Mouse (Mus musculus) right cerebral cortex, postnatal 36 days (tissue): ENCODE measurements at regions not wholly inside any gene's neighbourhood (a gene's known extent, or its start where the extent isn't known, plus 50 kb on each side); places are given as distances from the start of the nearest gene placed in this dataset.

Source experiments
- DNase-seq, 2 experiments: peaks; one replicate each; pipeline ENCODE4 v3.0.0; 2022; ENCODE audit warnings: low spot score in 2 of 2, mixed read lengths in 1 of 2

DNA sequence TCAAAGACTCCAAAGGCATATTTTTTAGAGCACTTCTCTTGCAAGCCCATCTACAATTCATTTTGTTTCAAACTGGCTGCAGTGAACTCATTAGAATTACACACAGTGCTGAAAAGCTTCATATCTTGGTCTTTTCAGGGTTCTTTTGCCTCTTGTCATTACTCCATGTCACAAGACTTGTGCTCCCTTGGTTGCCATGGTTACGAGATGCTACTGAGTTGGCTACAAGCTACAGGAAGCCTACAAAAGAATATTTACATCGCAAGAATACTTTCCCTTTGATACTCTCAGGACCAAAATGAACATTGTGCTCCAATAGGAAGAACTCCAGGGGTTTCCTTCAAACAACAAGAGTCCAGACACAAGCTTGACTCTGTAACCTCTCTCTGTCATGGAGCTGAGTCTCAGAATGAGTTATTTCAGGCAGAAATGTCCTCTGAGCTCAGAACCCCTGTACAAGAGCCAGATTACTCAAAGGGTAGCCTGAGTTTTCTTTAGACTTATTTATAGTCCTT lies 545.2 kb upstream of the Adamts9 start:
- no peak for DNase-seq

DNA sequence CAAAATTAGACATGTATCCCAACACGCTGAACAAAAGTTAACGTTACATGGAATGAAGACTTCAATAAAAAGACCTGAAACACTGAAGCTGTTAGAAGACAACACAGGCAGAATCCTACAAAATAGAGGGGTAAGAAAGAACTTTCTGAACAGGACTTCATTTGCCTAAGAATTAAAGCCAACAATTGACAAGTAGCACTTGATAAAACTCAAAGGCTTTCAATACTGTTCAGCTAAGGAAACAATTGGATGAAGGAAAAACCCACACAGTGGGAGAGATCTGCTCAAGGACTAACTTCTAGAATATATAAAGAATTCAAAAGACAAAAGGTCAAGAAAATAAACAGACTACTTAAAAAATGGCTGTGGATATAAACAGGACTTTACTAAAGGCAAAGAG lies 535.2 kb upstream of the Adamts9 start:
- DNase-seq = no peak

DNA sequence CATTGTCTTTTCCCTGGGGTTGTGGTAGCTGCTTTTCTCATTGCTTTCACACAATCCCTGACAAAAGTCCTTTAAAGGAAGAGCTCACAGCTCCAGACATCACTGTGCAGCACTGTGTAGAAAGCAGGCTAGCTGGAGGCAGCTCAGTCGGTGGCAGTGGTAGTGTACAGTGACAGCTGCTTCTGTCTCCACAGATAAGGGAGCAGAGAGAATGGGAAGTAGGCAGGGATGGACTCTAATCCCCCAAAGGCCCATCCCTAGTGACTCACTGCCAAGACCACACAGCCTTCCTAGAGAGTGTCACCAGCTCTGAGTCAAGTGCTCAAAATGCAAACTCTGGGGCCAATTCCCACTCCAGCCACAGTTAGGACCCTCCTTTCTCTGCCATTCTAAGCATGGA lies 531.7 kb upstream of the Adamts9 start:
- DNase-seq = no peak

- no peak for DNase-seq
These were observed 524.6 kb upstream of the Adamts9 start for GRCm38 (mm10) chr6:93467867-93468266.

DNA sequence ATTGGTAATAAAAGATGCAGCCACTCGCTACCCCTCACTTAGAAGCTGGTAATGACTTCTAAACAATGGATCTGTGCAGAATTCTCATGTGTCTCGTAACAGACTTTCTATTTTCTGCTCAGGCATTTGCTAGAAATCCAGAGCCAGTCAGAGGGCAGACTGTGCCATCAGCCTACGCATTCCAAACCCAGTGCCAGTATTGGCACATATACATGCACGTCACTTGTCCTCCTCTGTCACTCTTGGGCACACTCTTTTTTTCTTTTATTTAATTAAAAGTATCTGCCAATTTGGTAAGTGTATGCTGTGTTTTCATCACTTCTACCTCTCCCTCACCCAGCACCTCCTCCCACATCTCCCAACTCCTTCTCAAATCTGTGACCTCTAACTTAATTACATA lies 519.6 kb upstream of the Adamts9 start:
- no peak for DNase-seq

- DNase-seq = no peak
These were observed 518.1 kb upstream of the Adamts9 start for GRCm38 (mm10) chr6:93461374-93461773.

DNA sequence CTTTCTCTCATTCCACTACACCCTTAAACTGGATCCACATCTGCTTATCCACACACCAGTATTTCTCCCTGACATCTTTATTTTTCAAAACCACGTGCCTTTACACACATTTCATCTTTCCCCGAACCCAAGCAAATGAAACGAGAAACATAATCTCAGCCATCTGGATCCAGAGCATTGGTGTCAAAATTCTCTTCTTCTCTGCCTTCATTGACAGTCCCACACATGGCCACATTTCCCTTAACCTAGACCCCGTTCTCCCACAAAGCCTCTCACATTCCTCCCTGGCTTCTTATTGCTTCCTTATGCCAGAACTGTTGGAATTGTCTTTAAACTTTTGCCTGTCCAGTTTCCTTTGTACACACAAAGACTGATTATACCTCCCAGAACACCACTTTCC lies 514.3 kb upstream of the Adamts9 start:
- DNase-seq = no peak

- DNase-seq = no peak
These were observed 513.2 kb upstream of the Adamts9 start for GRCm38 (mm10) chr6:93456383-93457033.

DNA sequence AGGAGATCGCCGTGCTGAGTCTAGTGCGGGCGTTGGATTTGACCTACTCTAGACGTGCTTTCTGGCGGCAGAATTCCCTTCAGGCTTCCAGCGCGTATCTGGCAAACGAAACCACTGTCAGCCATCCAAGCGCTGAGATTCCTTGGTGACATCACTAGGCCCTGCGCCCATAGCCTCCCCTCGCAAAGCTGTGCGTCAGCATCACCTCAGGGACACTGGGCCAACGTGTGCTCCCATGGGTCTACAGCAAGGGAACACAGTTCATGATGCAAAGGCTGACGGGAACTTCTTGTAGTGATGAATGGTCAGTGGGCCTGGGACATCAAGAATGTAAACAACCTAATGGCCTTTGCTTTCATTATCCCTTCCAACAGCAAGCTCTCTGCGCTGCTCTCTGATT lies 502.3 kb upstream of the Adamts9 start:
- DNase-seq = no peak

GRCm38 (mm10) chr6:93445124-93445523 lies 501.8 kb upstream of the Adamts9 start:
- DNase-seq = no peak

- no peak for DNase-seq
These were observed 500.7 kb upstream of the Adamts9 start for GRCm38 (mm10) chr6:93443766-93444557.

GRCm38 (mm10) chr6:93433446-93433845 lies 490.2 kb upstream of the Adamts9 start:
- no peak for DNase-seq

DNA sequence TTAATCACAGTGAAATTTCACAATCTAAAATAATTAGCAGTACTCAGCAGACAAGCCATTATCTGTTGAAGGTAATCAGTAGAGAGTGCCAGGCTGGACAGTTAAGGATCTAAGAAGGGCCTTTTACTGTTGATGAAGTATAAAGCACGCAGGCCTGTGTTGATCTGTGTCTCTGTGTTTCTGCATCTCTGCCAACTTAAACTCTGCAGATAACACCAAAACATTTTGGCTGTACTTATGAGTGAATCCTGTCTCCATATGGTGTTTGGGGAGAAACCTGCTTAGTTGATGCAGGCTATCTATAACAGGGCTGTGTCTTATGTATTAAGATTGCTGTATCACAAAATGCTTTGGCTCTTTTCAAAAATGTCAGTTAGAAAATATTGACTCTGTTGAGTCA lies 482.8 kb upstream of the Adamts9 start:
- DNase-seq = no peak

- no peak for DNase-seq
These were observed 479.6 kb upstream of the Adamts9 start for GRCm38 (mm10) chr6:93422906-93423305.

GRCm38 (mm10) chr6:93422253-93422652 lies 479.0 kb upstream of the Adamts9 start:
- no peak for DNase-seq

- DNase-seq = no peak
These were observed 474.3 kb upstream of the Adamts9 start for GRCm38 (mm10) chr6:93417625-93418024.

DNA sequence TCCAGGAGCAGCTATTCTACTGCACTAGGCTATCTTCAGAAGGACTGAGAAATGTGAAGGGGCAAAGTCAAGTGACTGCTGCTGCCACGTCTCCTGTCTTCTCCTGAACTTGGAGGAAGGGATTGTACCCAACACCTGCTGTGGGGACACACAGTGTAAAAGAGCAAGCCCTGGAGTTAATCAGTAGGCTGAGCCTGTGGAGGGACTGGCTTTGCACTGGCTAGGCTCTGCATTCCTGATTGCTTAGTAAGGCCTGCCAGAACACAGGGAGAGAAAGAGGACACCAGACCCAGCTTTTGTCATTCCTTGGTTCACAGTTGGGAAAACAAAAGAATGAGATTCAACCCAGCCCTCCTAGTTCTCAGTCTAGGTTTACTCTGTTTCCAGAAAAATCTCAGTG lies 472.7 kb upstream of the Adamts9 start:
- DNase-seq = no peak

- DNase-seq = no peak
These were observed 467.8 kb upstream of the Adamts9 start for GRCm38 (mm10) chr6:93411077-93411452.

DNA sequence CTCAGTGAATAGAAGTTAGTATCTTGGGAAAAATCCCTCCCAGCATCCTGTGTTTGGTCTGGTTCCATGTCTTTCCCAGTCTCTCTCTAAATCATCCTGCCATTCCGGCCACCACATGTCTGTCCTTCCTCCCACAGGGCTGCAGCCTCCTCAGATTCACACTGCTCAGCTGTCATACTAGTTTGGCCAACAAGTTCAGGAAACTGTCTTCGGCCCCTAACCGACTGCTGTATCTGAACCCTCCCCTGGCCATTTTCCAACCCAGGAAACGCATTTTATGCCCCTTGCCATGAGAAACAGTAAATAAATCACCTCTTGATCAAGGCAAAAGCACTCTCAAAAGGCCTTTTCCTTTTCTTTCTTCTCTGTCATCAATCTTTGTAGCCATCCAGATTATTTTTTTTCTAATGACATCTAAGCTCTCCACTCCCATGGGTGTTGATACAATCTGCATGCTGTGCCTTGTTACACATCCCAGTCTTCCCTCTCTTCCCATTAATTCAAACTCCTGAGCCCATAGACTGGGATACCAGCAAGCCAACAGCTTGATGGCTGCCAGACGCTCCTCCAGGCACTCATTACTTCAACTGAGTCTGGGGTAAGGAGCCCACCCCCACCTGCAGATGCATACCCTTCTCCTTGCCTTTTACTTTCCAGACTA lies 467.3 kb upstream of the Adamts9 start:
- DNase-seq = no peak

GRCm38 (mm10) chr6:93398551-93398950 lies 455.3 kb upstream of the Adamts9 start:
- no peak for DNase-seq

DNA sequence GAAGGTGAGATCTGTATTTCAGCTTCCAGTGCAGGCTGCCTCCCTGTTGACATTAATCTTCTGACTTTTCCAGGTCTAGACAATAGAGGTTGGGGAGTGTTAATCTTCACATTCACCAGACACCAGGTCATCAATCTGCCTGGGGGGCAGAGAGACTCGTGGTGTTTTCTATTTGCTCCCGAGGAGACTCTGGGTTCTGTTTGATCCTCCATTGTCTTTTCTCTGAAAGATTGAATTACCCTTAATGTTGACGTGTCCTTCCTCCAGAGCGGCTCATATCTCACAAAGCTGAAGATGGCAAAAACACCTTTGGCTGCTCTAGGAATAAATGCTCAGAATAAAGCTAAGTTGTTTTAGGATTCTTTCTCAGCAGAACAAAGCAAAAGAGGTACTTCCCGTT lies 453.8 kb upstream of the Adamts9 start:
- DNase-seq = no peak

GRCm38 (mm10) chr6:93395952-93396351 lies 452.7 kb upstream of the Adamts9 start:
- DNase-seq = no peak

DNA sequence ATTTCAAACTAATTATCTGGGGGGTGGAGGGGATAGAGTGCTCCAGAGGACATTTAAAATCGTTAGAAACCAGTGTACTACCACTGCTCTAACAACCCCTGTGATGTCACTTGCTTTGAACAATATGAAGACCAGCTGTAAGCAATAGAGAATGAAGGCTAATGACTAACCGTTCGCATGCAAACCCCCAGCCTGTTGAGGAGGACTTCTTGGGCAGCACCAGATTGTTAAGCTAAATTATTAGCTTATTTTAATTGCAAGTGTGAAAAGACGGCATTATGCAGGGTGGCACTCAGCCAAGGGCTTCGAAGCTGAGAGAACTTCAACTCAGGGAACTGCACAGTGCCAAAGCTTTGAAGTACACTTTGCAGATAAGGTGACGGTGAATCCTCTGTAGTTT lies 452.0 kb upstream of the Adamts9 start:
- DNase-seq = peak in 1 of 2 experiments; percentile 14
